Mouse (Mus musculus) lung, embryonic 14.5 days (tissue): ENCODE measurements at regions not wholly inside any gene's neighbourhood (a gene's known extent, or its start where the extent isn't known, plus 50 kb on each side); places are given as distances from the start of the nearest gene placed in this dataset.
A peak's percentile ranks its signal among the peaks of the same experiment; 100 is the strongest.

ENCODE experiments used
- ATAC-seq: fragments of 200-750 bp; cut with Nextera tagmentation; 2 replicates; pipeline ENCODE4 v1.8.0; 2017; ENCODE audit warnings: mild to moderate bottlenecking, moderate TSS enrichment, moderate library complexity; ENCODE audit not compliant: insufficient read depth
- DNase-seq: peaks from one replicate; pipeline ENCODE4 v3.0.0-alpha.2; 2015
- H3K27ac ChIP-seq: fragments of 300-500 bp; sonication (generic); 2 replicates; pipeline ENCODE4 v1.5.1; 2014; ENCODE audit warnings: low read depth, mild to moderate bottlenecking, moderate library complexity
- H3K27me3 ChIP-seq: fragments of 300-500 bp; sonication (generic); 2 replicates; pipeline ENCODE4 v1.6.1; 2014; ENCODE audit warnings: low read length, control low read depth; ENCODE audit not compliant: insufficient read depth
- H3K36me3 ChIP-seq: fragments of 300-500 bp; sonication (generic); 2 replicates; pipeline ENCODE4 v1.6.1; 2014; ENCODE audit warnings: control low read depth; ENCODE audit not compliant: insufficient read depth
- H3K4me1 ChIP-seq: fragments of 300-500 bp; sonication (generic); 2 replicates; pipeline ENCODE4 v1.6.1; 2014; ENCODE audit warnings: antibody characterized with exemption, control low read depth; ENCODE audit not compliant: insufficient read depth
- H3K4me2 ChIP-seq: fragments of 300-500 bp; sonication (generic); 2 replicates; pipeline ENCODE4 v1.6.1; 2014; ENCODE audit warnings: mild to moderate bottlenecking
- H3K4me3 ChIP-seq: fragments of 300-500 bp; sonication (generic); 2 replicates; pipeline ENCODE4 v1.5.1; 2014; ENCODE audit warnings: low read depth, low read length
- H3K9ac ChIP-seq: fragments of 300-500 bp; sonication (generic); 2 replicates; pipeline ENCODE4 v1.6.1; 2014
- H3K9me3 ChIP-seq: fragments of 300-500 bp; sonication (generic); 2 replicates; pipeline ENCODE4 v1.6.1; 2016; ENCODE audit warnings: low read depth, low read length, control low read depth
- CTCF ChIP-seq: IDR thresholded peaks from 2 replicates; pipeline ENCODE4 v1.5.1; 2016; ENCODE audit warnings: antibody characterized with exemption, low read depth
- WGBS: fragments of 180-500 bp; shearing (Covaris S2); extraction: QIAGEN DNeasy Blood & Tissue Kit; methylation state at CpG from one replicate; pipeline ENCODE4 v1.1.7; 2014; 5-methylcytosine and 5-hydroxymethylcytosine counted together

- Histone ChIP-seq H3K4me2 (no peak overlapping the region), H3K4me3 (no peak overlapping the region), H3K36me3 (no peaks in the 10 kb centered on the region), H3K4me1 (no peaks in the 10 kb centered on the region), H3K9ac (no peak overlapping the region), H3K9me3 (no peaks in the 10 kb centered on the region), H3K27ac (no peak overlapping the region), H3K27me3 (no peaks in the 10 kb centered on the region)
- 62% methylated on average over 12 of the region's 12 CpGs for WGBS
- no peak for TF ChIP-seq CTCF
- ATAC-seq (peak; percentile 31; the same call in 1 of the 2 replicates), DNase-seq (no peak)
These were observed 56.7 kb upstream of the Med4 start for GRCm38 (mm10) chr14:73453164-73453563.

- Histone ChIP-seq H3K4me3 (no peak overlapping the region), H3K36me3 (no peaks in the 10 kb centered on the region), H3K27ac (no peak overlapping the region), H3K9me3 (no peaks in the 10 kb centered on the region), H3K9ac (no peak overlapping the region), H3K4me1 (no peaks in the 10 kb centered on the region), H3K27me3 (no peaks in the 10 kb centered on the region), H3K4me2 (no peak overlapping the region)
- ATAC-seq (no peak), DNase-seq (no peak)
- TF ChIP-seq CTCF = no peak
- 63% methylated on average over 7 of the region's 7 CpGs for WGBS
These were observed 57.3 kb upstream of the Med4 start for GRCm38 (mm10) chr14:73452321-73453082.

DNA sequence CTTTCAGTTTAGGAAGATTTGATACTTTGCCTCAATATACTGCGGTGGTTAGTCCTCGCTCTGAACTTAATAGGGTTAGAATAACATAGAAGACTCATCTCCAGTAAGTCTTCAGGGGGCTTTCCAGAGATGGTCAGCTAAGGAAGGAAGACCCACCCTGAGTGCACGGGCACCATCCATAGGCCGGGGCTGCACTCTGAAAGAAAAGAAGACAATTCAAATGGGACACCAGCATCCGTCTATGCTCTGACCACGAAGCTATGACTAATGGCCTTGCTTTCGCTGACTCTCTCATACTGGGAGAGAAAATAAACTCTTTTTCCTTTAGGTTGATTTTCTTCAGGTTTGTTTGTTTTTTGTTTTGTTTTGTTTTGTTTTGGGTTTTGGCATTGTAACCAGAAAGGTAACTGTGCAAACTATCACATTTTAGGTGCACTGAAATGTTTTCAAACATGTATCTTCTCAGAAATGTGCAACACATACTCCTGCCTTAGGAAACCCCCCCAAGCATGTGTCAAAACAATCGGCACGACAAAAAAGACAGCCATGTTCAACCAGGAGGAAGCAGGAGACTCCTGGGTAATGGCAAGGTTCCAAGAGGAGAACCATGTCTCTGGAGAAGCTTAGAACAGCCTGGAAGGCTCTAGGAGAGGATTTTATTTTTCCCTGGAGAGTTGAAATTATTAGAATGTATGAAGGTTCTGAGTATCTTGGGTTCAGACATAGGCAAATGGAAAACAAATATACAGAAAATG lies 58.4 kb upstream of the Med4 start:
- Histone ChIP-seq H3K36me3 (no peaks in the 10 kb centered on the region), H3K9me3 (no peaks in the 10 kb centered on the region), H3K9ac (no peak overlapping the region), H3K4me2 (no peak overlapping the region), H3K4me3 (no peak overlapping the region), H3K4me1 (no peaks in the 10 kb centered on the region), H3K27ac (no peak overlapping the region), H3K27me3 (no peaks in the 10 kb centered on the region)
- WGBS = 73% methylated on average over 9 of the region's 9 CpGs
- no peak for TF ChIP-seq CTCF
- no peak for ATAC-seq
- DNase-seq = peak; percentile 20

- no peak overlapping the region for H3K27ac ChIP-seq
These were observed 59.8 kb upstream of the Med4 start for GRCm38 (mm10) chr14:73449901-73450495.

DNA sequence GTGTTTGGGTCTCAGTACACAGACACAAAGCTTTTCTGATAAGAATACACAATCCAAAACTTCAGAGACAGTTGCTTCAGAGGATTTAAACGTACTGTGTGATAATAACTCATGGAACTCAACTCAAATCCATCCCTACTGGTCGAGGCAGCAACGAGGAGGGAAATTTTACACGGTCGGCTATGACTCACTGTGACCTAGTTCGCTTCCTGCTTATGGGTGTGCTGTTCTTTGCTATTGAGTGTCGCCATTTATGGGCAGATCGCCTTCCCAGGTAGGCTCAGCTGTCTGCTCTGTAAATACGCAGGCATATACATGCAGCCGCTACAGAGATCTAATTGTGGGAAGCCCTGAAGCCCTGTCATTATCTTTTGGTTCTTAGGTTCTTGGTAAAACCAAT lies 60.7 kb upstream of the Med4 start:
- no peak overlapping the region for H3K4me2 ChIP-seq
- no peaks in the 10 kb centered on the region for H3K4me1 ChIP-seq
- H3K27ac ChIP-seq = no peak overlapping the region
- no peaks in the 10 kb centered on the region for H3K9me3 ChIP-seq
- WGBS = 77% methylated on average over 10 of the region's 10 CpGs
- DNase-seq (no peak), ATAC-seq (no peak)
- no peaks in the 10 kb centered on the region for H3K36me3 ChIP-seq
- H3K9ac ChIP-seq = no peak overlapping the region
- no peaks in the 10 kb centered on the region for H3K27me3 ChIP-seq
- no peak overlapping the region for H3K4me3 ChIP-seq
- TF ChIP-seq CTCF = no peak

More at GRCm38 (mm10) chr14:73449901-73450495, 59.8 kb upstream of the Med4 start:
- no peak overlapping the region for H3K4me2 ChIP-seq
- WGBS = 70% methylated on average over 6 of the region's 6 CpGs
- 0 out of 2 replicates have a peak, but pooled peaks have one; percentile 24 for ATAC-seq
- TF ChIP-seq CTCF = no peak
- H3K27me3 ChIP-seq = no peaks in the 10 kb centered on the region
- H3K9me3 ChIP-seq = no peaks in the 10 kb centered on the region
- DNase-seq = peak; percentile 50
- no peak overlapping the region for H3K4me3 ChIP-seq
- no peak overlapping the region for H3K9ac ChIP-seq
- no peaks in the 10 kb centered on the region for H3K4me1 ChIP-seq
- no peaks in the 10 kb centered on the region for H3K36me3 ChIP-seq

- WGBS = 54% methylated on average over 6 of the region's 6 CpGs
These were observed 60.6 kb upstream of the Itm2b start for GRCm38 (mm10) chr14:73445508-73446256.

More at GRCm38 (mm10) chr14:73445508-73446256, 60.6 kb upstream of the Itm2b start:
- peak overlapping the region; percentile 30; the same call in 1 of the 2 replicates for H3K27ac ChIP-seq
- H3K36me3 ChIP-seq = no peaks in the 10 kb centered on the region
- 0 out of 2 replicates have a peak, but pooled peaks have one; percentile 21 for ATAC-seq
- no peak for TF ChIP-seq CTCF
- DNase-seq = peak; percentile 37
- no peaks in the 10 kb centered on the region for H3K27me3 ChIP-seq
- H3K4me1 ChIP-seq = no peaks in the 10 kb centered on the region
- no peak overlapping the region for H3K4me2 ChIP-seq
- no peak overlapping the region for H3K4me3 ChIP-seq
- H3K9me3 ChIP-seq = no peaks in the 10 kb centered on the region
- H3K9ac ChIP-seq = no peak overlapping the region
